Mouse (Mus musculus): ENCODE measurements at regions not wholly inside any gene's neighbourhood (a gene's known extent, or its start where the extent isn't known, plus 50 kb on each side); places are given as distances from the start of the nearest gene placed in this dataset.

DNA sequence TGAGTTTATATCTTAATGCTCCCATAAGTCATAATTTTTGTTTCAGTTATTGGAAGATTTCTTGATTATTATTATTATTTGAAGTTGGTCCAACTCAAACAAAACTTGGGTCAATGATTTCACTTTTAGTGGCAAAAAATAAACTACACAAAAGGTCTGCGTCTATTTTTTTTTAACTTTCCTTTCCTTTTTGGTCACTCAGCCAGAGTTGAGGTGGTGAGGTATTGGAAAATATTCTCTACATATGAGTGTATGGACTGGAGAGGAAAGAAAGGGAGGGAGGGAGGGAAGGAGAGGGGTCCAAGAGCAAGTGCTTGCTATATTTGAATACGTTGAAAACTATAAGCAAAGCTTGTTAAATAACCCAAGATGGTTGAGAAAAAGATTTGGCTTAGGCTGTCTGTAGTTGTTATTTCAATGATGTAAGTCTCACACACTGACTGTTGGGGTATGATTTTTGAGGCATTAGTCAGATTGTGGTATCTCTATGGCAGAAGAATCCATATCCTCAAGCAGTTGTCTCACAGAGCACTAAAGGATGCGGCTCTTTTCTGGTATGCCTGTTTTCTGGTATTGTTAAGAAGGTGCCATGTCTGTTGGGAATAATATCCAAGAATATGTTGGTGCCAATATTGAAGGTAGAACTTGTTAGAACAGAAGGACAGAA lies 75.9 kb upstream of the Hey2 start:
- no peaks in the 10 kb centered on the region for H3K4me1 ChIP-seq
- WGBS = 85% methylated on average over 3 of the region's 3 CpGs
- no peaks in the 10 kb centered on the region for H3K36me3 ChIP-seq
- no peaks in the 10 kb centered on the region for H3K27me3 ChIP-seq (replicated peaks)
- no peak overlapping the region for H3K4me2 ChIP-seq
- ATAC-seq (ENCODE audit: low FRiP score) = no peak
- no peak overlapping the region for H3K27ac ChIP-seq (replicated peaks)
- H3K9ac ChIP-seq (replicated peaks) = no peak overlapping the region
- no peak overlapping the region for H3K4me3 ChIP-seq (replicated peaks)
- no peaks in the 10 kb centered on the region for H3K9me3 ChIP-seq (replicated peaks)

DNA sequence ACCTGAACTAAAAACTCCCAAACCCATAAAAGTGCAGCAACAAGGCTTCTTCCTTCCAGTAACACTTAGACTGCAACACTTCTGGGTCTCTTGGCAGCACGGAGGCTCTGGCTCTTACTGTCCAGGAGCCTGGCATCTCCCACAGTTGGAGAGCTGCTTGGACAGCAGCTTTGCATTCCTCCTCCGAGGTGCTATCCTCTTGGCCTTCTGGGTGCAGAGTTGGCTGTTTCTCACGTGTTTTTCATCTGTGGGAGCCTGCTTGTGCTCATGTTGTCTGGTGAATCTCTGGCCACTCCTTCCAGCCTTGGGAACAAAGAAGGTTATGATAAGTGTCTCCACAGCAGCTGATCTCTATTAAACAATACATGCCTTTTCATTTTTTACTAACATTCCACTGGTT lies 51.2 kb upstream of the Hey2 start:
- H3K4me1 ChIP-seq = no peaks in the 10 kb centered on the region
- H3K4me3 ChIP-seq (replicated peaks) = no peak overlapping the region
- no peaks in the 10 kb centered on the region for H3K9me3 ChIP-seq (replicated peaks)
- no peak overlapping the region for H3K4me2 ChIP-seq
- no peaks in the 10 kb centered on the region for H3K27me3 ChIP-seq (replicated peaks)
- ATAC-seq (ENCODE audit: low FRiP score) = no peak
- H3K27ac ChIP-seq (replicated peaks) = no peak overlapping the region
- 50% methylated on average over 3 of the region's 3 CpGs for WGBS
- no peak overlapping the region for H3K9ac ChIP-seq (replicated peaks)
- no peaks in the 10 kb centered on the region for H3K36me3 ChIP-seq

Measured in neural tube, embryonic 15.5 days (tissue).